ENCODE assay signal across 15 mouse cellular contexts in genomic region chr10:21167165-21167564, GRCm38 (mm10).
"Had no signal": no experiment of that assay in that cellular context is flagged by ENCODE, and none has a peak within 500 bp of the region (broad histone marks: within the 10 kb centered on the region; RNA-seq: fewer than 3 reads in every experiment).

No protein-coding gene starts in this region.

- H3K9me3 ChIP-seq: neural tube, embryonic 15.5 days; stomach, embryonic 15.5 days had no signal

- DNase-seq: retina, postnatal 1 day; right cerebral cortex, adult 18-20 months; right cerebral cortex, postnatal 14 days; right cerebral cortex, postnatal 25 days; right cerebral cortex, postnatal 4 days; spleen, adult 18-20 months; thymus, adult 18-20 months; thymus, adult 2 months; thymus, postnatal 14 days; thymus, postnatal 25 days; thymus, postnatal 36 days; thymus, postnatal 4 days had no signal

- H3K27me3 ChIP-seq: stomach, embryonic 15.5 days had no signal

- H3K4me2 ChIP-seq: neural tube, embryonic 15.5 days; stomach, embryonic 15.5 days had no signal

- H3K4me3 ChIP-seq: neural tube, embryonic 15.5 days; stomach, embryonic 15.5 days had no signal

- H3K27ac ChIP-seq: neural tube, embryonic 15.5 days; stomach, embryonic 15.5 days; stomach, postnatal 0 days had no signal

- H3K9ac ChIP-seq: neural tube, embryonic 15.5 days; stomach, embryonic 15.5 days had no signal

- H3K36me3 ChIP-seq: neural tube, embryonic 15.5 days; stomach, embryonic 15.5 days had no signal

- H3K4me1 ChIP-seq: neural tube, embryonic 15.5 days; stomach, embryonic 15.5 days had no signal
